Mouse (Mus musculus) liver, embryonic 14.5 days (tissue): ENCODE data around the gene Flcn.

Experiments used
- CTCF ChIP-seq: IDR thresholded peaks from 2 replicates; pipeline ENCODE4 v1.5.1; 2016; ENCODE audit warnings: antibody characterized with exemption, low read depth, control low read depth
- EP300 ChIP-seq: IDR thresholded peaks from 2 replicates; pipeline ENCODE4 v1.6.1; 2016; ENCODE audit warnings: antibody characterized with exemption, low read depth

GRCm38 (mm10) chr11:59759626-59760025, 50.2 kb downstream of the Flcn start:
- no peak for TF ChIP-seq EP300
- no peak for TF ChIP-seq CTCF
